Mouse (Mus musculus): ENCODE data around the gene Arl11. TPM values are rescaled to one million over a fixed set of nuclear protein-coding genes. Genes with fewer than 3 reads are reported as not detected.

Arl11 gene
- total and polyA plus RNA-seq, 2 experiments from 2014 or later = 0.79 TPM; not detected in 1

DNA sequence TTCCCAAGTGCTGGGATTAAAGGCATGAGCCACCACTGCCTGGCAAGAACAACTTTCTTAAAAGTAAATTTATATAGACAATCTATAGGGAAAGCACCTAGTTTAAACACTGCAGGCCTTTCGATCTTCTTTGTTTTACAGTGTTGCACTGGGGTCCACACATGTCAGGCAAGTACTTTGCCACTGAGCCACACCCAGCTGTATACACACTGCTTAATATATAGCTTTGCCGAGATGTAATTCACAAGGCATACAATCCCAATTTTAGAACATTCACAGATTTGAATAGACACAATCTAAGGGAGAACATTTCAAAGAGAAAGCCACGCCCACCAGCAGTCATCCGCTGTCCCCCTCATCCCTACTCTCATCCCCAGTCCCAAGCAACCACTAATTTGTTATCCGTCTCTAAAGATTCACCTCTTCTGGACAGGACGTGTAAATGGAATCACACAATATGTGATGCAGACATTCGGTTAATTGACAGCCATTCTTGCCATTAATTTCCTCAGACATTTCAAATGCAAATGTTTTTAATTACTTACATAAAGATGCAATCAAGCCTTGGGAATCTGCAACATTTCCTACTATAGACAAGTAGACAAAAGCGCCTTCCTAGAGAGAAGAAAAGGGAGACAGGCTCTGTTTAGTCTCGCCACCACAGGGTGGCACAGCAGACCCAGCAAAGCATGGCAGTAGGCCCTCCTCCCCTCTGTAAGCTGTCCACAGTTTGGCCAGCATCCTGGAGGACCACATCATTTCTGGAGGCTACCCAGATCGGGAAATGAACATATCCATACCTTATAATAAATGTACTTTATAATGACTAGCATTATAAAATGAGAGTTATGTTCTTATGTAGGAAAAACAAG is 37.5 kb downstream of the Arl11 start:
- Histone ChIP-seq H3K9ac (replicated peaks; ENCODE audit: low read depth, low read length) (no peak overlapping the region), H3K9me3 (replicated peaks; ENCODE audit: control insufficient read depth, low read length) (no peaks in the 10 kb centered on the region), H3K27me3 (ENCODE audit: control insufficient read depth, insufficient read depth, low read length) (no peaks in the 10 kb centered on the region), H3K4me2 (ENCODE audit: low read depth, low read length) (no peak overlapping the region), H3K27ac (ENCODE audit: low read depth) (no peak overlapping the region), H3K4me1 (ENCODE audit: control insufficient read depth, insufficient read depth) (no peaks in the 10 kb centered on the region), H3K4me3 (ENCODE audit: low read depth, low read length) (no peak overlapping the region), H3K36me3 (replicated peaks; ENCODE audit: control insufficient read depth, insufficient read depth, low read length) (no peaks in the 10 kb centered on the region)
- ATAC-seq (ENCODE audit: insufficient read depth, low read depth) (no peak), DNase-seq (ENCODE audit: low spot score) (peak; percentile 17)
- 81% methylated on average over 10 of the region's 10 CpGs for WGBS
- TF ChIP-seq CTCF (IDR thresholded peaks at IDR 0.05; ENCODE audit: low read depth) (peak; percentile 52), EP300 (IDR thresholded peaks at IDR 0.05; ENCODE audit: low read depth) (no peak)

GRCm38 (mm10) chr14:61349876-61350275 is 40.3 kb downstream of the Arl11 start:
- 90% methylated on average over 4 of the region's 4 CpGs for WGBS
- Histone ChIP-seq H3K9me3 (replicated peaks; ENCODE audit: control insufficient read depth, low read length) (no peaks in the 10 kb centered on the region), H3K36me3 (replicated peaks; ENCODE audit: control insufficient read depth, insufficient read depth, low read length) (no peaks in the 10 kb centered on the region), H3K9ac (replicated peaks; ENCODE audit: low read depth, low read length) (no peak overlapping the region), H3K4me2 (ENCODE audit: low read depth, low read length) (no peak overlapping the region), H3K27ac (ENCODE audit: low read depth) (no peak overlapping the region), H3K4me1 (ENCODE audit: control insufficient read depth, insufficient read depth) (no peaks in the 10 kb centered on the region), H3K4me3 (ENCODE audit: low read depth, low read length) (no peak overlapping the region), H3K27me3 (ENCODE audit: control insufficient read depth, insufficient read depth, low read length) (no peaks in the 10 kb centered on the region)
- no peak for TF ChIP-seq CTCF (IDR thresholded peaks at IDR 0.05; ENCODE audit: low read depth)
- no peak for TF ChIP-seq EP300 (IDR thresholded peaks at IDR 0.05; ENCODE audit: low read depth)
- DNase-seq (ENCODE audit: low spot score) (no peak), ATAC-seq (ENCODE audit: insufficient read depth, low read depth) (no peak)

- Histone ChIP-seq H3K4me3 (ENCODE audit: low read depth, low read length) (no peak overlapping the region), H3K36me3 (replicated peaks; ENCODE audit: control insufficient read depth, insufficient read depth, low read length) (no peaks in the 10 kb centered on the region), H3K9me3 (replicated peaks; ENCODE audit: control insufficient read depth, low read length) (no peaks in the 10 kb centered on the region), H3K4me2 (ENCODE audit: low read depth, low read length) (no peak overlapping the region), H3K27me3 (ENCODE audit: control insufficient read depth, insufficient read depth, low read length) (no peaks in the 10 kb centered on the region), H3K27ac (ENCODE audit: low read depth) (no peak overlapping the region), H3K4me1 (ENCODE audit: control insufficient read depth, insufficient read depth) (no peaks in the 10 kb centered on the region), H3K9ac (replicated peaks; ENCODE audit: low read depth, low read length) (no peak overlapping the region)
- TF ChIP-seq EP300 (IDR thresholded peaks at IDR 0.05; ENCODE audit: low read depth) (no peak), CTCF (IDR thresholded peaks at IDR 0.05; ENCODE audit: low read depth) (no peak)
- no peak for ATAC-seq (ENCODE audit: insufficient read depth, low read depth)
- no peak for DNase-seq (ENCODE audit: low spot score)
- WGBS = 51% methylated on average over 6 of the region's 6 CpGs
Observed at GRCm38 (mm10) chr14:61350808-61351207, 41.3 kb downstream of the Arl11 start.

DNA sequence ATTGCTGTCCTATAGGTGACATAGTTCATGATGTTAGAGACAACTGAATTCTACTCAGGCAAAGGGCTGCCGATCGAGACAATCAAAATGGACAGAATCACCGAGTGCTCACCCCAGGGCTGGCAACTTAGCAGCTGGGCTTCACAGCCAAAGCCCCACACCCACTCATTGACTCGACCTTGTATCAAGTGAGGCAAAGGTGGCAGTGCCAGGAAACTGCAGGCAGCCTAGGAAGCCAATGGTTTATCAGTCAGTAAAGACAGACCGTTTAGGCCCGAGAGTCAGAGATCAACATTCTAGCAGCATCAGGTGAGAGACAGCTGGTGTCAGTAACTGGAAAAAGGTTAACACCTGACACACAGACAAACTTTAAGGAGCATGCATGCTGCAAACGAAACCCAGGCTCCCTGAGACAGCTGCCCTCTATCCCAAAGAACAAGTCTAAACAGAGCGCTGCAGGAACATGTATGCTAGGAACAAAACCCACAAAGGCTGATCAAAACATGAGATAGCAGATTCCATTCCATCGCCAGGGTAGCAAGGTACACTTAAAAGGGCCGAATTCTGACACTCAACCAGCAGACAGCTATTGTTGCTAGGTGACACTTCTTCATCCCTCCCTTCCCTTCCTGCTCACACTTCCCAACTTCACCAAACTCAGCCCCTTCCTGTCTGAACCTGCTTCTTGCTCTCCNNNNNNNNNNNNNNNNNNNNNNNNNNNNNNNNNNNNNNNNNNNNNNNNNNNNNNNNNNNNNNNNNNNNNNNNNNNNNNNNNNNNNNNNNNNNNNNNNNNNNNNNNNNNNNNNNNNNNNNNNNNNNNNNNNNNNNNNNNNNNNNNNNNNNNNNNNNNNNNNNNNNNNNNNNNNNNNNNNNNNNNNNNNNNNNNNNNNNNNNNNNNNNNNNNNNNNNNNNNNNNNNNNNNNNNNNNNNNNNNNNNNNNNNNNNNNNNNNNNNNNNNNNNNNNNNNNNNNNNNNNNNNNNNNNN is 45.0 kb downstream of the Arl11 start:
- H3K9me3 ChIP-seq (replicated peaks; ENCODE audit: control insufficient read depth, low read length) = no peaks in the 10 kb centered on the region
- TF ChIP-seq EP300 (IDR thresholded peaks at IDR 0.05; ENCODE audit: low read depth) = no peak
- TF ChIP-seq CTCF (IDR thresholded peaks at IDR 0.05; ENCODE audit: low read depth) = no peak
- 59% methylated on average over 10 of the region's 10 CpGs for WGBS
- no peaks in the 10 kb centered on the region for H3K36me3 ChIP-seq (replicated peaks; ENCODE audit: control insufficient read depth, insufficient read depth, low read length)
- no peak overlapping the region for H3K4me3 ChIP-seq (ENCODE audit: low read depth, low read length)
- no peaks in the 10 kb centered on the region for H3K4me1 ChIP-seq (ENCODE audit: control insufficient read depth, insufficient read depth)
- H3K27me3 ChIP-seq (ENCODE audit: control insufficient read depth, insufficient read depth, low read length) = no peaks in the 10 kb centered on the region
- no peak overlapping the region for H3K4me2 ChIP-seq (ENCODE audit: low read depth, low read length)
- H3K9ac ChIP-seq (replicated peaks; ENCODE audit: low read depth, low read length) = no peak overlapping the region
- no peak for DNase-seq (ENCODE audit: low spot score)
- no peak for ATAC-seq (ENCODE audit: insufficient read depth, low read depth)
- no peak overlapping the region for H3K27ac ChIP-seq (ENCODE audit: low read depth)

DNA sequence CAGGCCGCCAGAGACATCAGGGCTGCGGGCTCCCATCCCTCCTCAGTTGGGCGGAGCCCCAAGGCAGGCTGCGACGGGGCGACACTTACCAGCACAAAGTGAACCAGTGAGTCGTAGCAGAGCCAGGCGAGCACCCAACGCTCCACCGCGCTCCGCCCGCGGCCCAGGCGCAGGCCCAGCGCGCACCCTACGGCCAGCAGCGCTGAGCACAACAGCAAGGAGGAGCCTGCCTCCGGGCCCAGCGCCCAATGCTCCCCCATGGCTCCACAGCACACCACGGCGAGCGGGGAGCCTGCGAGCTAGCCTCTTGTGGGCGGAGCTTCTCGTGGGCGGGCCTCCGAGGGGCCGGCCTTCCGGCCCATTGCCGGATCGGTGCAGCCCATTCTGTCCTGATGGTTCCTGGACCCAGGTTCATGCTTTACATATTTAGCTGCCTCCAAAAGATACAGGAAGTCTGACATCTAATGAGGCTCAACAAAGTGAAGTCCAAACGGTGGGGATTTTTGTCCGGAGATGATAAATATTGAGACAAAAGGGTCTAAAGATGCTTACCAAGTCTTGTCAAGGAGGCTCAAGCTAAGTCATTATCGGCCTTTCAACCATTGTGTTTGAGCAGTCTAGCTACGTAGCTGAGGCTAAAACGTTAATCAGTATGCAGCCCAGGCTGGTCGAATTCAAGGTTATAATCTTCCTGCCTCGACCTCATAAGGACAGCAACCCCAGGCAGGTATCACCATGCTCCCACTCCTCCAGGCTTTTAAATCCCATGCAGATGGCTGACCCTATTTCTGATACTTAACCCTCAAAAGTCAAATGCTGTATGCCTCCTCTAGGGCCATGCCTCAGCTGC is 50.8 kb downstream of the Arl11 start, which contains the start of gene Ebpl:
TSS of gene Ebpl (minus strand) at position 309 of the 850 bp plus-strand sequence.
- Histone ChIP-seq H3K4me2 (ENCODE audit: low read depth, low read length) (peak within 1 kb of the TSS; percentile 84), H3K27me3 (ENCODE audit: control insufficient read depth, insufficient read depth, low read length) (no peaks in the 10 kb centered on the region), H3K4me3 (ENCODE audit: low read depth, low read length) (peak within 1 kb of the TSS; percentile 72), H3K9ac (replicated peaks; ENCODE audit: low read depth, low read length) (peak within 1 kb of the TSS; percentile 68), H3K27ac (ENCODE audit: low read depth) (peak within 1 kb of the TSS; percentile 74), H3K4me1 (ENCODE audit: control insufficient read depth, insufficient read depth) (no peaks in the 10 kb centered on the region), H3K36me3 (replicated peaks; ENCODE audit: control insufficient read depth, insufficient read depth, low read length) (no peaks in the 10 kb centered on the region; the same call in 1 of the 2 replicates), H3K9me3 (replicated peaks; ENCODE audit: control insufficient read depth, low read length) (no peaks in the 10 kb centered on the region)
- ATAC-seq (ENCODE audit: insufficient read depth, low read depth) (peak; percentile 96), DNase-seq (ENCODE audit: low spot score) (peak; percentile 66)
- TF ChIP-seq CTCF (IDR thresholded peaks at IDR 0.05; ENCODE audit: low read depth) = 0 out of 2 replicates have a peak, but pooled peaks have one; percentile 13
- no peak for TF ChIP-seq EP300 (IDR thresholded peaks at IDR 0.05; ENCODE audit: low read depth)
- WGBS = 1% methylated on average over 40 of the region's 40 CpGs

All from heart, postnatal 0 days (tissue).